Mouse (Mus musculus): ENCODE results near the gene Pex19.

Pex19 gene

GRCm38 (mm10) chr1:172134072-172134471 is 7.5 kb downstream of the Pex19 start:
- DNase-seq = no peak

GRCm38 (mm10) chr1:172140160-172140559 is 13.6 kb downstream of the Pex19 start:
- DNase-seq = no peak

- DNase-seq = no peak
Measured at GRCm38 (mm10) chr1:172140825-172141224, 14.3 kb downstream of the Pex19 start.

- DNase-seq = no peak
Measured at GRCm38 (mm10) chr1:172141529-172141928, 15.0 kb downstream of the Pex19 start.

- DNase-seq = peak; percentile 78
Measured at GRCm38 (mm10) chr1:172143570-172143969, 17.0 kb downstream of the Pex19 start.

- peak; percentile 99 for DNase-seq
Measured at GRCm38 (mm10) chr1:172147835-172148278, 21.3 kb downstream of the Pex19 start, which contains the start of gene Dcaf8. TSS of gene Dcaf8 (plus strand) at chr1:172148084.

GRCm38 (mm10) chr1:172148279-172148954 is 21.9 kb downstream of the Pex19 start:
- peak; percentile 61 for DNase-seq

- DNase-seq = peak; percentile 27
Measured at GRCm38 (mm10) chr1:172148955-172149815, 22.6 kb downstream of the Pex19 start.

GRCm38 (mm10) chr1:172154536-172154935 is 28.0 kb downstream of the Pex19 start:
- DNase-seq = no peak

- no peak for DNase-seq
Measured at GRCm38 (mm10) chr1:172155518-172155917, 29.0 kb downstream of the Pex19 start.

- DNase-seq = no peak
Measured at GRCm38 (mm10) chr1:172159970-172160369, 33.4 kb downstream of the Pex19 start.

- DNase-seq = no peak
Measured at GRCm38 (mm10) chr1:172160508-172160907, 34.0 kb downstream of the Pex19 start.

- DNase-seq = peak; percentile 41
Measured at GRCm38 (mm10) chr1:172162009-172162408, 35.5 kb downstream of the Pex19 start.

- DNase-seq = no peak
Measured at GRCm38 (mm10) chr1:172162959-172163358, 36.4 kb downstream of the Pex19 start.

- DNase-seq = no peak
Measured at GRCm38 (mm10) chr1:172167911-172168310, 41.4 kb downstream of the Pex19 start.

GRCm38 (mm10) chr1:172169809-172170208 is 43.3 kb downstream of the Pex19 start:
- DNase-seq = no peak

- DNase-seq = no peak
Measured at GRCm38 (mm10) chr1:172172381-172172780, 45.8 kb downstream of the Pex19 start.

GRCm38 (mm10) chr1:172173181-172173580 is 46.6 kb downstream of the Pex19 start:
- DNase-seq = no peak

- DNase-seq = no peak
Measured at GRCm38 (mm10) chr1:172177791-172178190, 51.2 kb downstream of the Pex19 start.

- DNase-seq = no peak
Measured at GRCm38 (mm10) chr1:172179102-172179501, 52.5 kb downstream of the Pex19 start.

- no peak for DNase-seq
Measured at GRCm38 (mm10) chr1:172180881-172181280, 54.3 kb downstream of the Pex19 start.

GRCm38 (mm10) chr1:172181777-172182176 is 55.2 kb downstream of the Pex19 start:
- DNase-seq = no peak

- no peak for DNase-seq
Measured at GRCm38 (mm10) chr1:172183056-172183455, 56.5 kb downstream of the Pex19 start.

- DNase-seq = no peak
Measured at GRCm38 (mm10) chr1:172183915-172184314, 57.4 kb downstream of the Pex19 start.

Measured in thymus, postnatal 14 days (tissue).